Comparison of ENCODE assay signal across 12 mouse cellular contexts in the genomic region with DNA sequence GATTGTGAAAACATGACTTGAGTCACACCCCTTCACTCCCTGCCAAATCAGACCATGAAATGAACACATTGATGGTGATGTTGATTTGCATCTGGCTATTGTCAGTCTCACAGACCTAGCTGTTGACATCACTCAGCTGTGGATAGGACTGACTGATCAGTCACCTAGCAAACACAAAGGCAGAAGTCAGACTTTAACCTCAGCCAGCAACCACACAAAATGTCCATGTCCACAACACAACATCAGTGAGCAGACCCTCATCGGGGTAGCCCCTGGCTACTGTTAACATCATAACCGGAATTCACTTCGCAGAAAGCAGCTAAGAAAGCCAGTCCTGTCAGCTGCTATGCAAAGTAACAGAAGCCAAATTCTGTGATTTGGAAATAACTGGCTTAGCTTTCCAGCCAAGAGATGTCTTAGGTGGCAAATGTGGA.
A peak's percentile ranks its signal among the peaks of the same experiment; 100 is the strongest.
DNase-seq lines count a peak whose midpoint lies in the region; ATAC-seq lines count a peak whose summit lies in the region.
"Had no signal": no experiment of that assay in that cellular context is flagged by ENCODE, and none has a peak within 500 bp of the region (broad histone marks: within the 10 kb centered on the region; RNA-seq: fewer than 3 reads in every experiment).

No protein-coding gene starts in this region.

- H3K27ac ChIP-seq in forebrain, embryonic 16.5 days (ENCODE audit: low read length) = peak overlapping the region; percentile 84
- H3K27ac ChIP-seq in hindbrain, embryonic 15.5 days (replicated peaks) = 0 out of 2 replicates have a peak overlapping the region, but pooled peaks have one; percentile 2
- no peak overlapping the region for H3K27ac ChIP-seq in neural tube, embryonic 12.5 days
- H3K27ac ChIP-seq: embryonic facial prominence, embryonic 13.5 days; macrophage had no signal

- no peaks in the 10 kb centered on the region for H3K27me3 ChIP-seq in forebrain, embryonic 16.5 days (replicated peaks; ENCODE audit: control insufficient read depth, insufficient read depth, low read length)
- H3K27me3 ChIP-seq in hindbrain, embryonic 15.5 days = no peaks in the 10 kb centered on the region
- H3K27me3 ChIP-seq in neural tube, embryonic 12.5 days (replicated peaks) = no peaks in the 10 kb centered on the region
- H3K27me3 ChIP-seq: embryonic facial prominence, embryonic 13.5 days had no signal

- H3K4me2 ChIP-seq in forebrain, embryonic 16.5 days (ENCODE audit: low read length) = no peak overlapping the region
- no peak overlapping the region for H3K4me2 ChIP-seq in hindbrain, embryonic 15.5 days
- no peak overlapping the region for H3K4me2 ChIP-seq in neural tube, embryonic 12.5 days (replicated peaks)
- H3K4me2 ChIP-seq: embryonic facial prominence, embryonic 13.5 days had no signal

- peak; percentile 41 for ATAC-seq in frontal cortex, adult (ENCODE audit: low TSS enrichment)
- ATAC-seq in forebrain, embryonic 16.5 days = peak; percentile 49
- peak; percentile 30; the same call in 1 of the 2 replicates for ATAC-seq in hindbrain, embryonic 15.5 days (ENCODE audit: low FRiP score, low read depth)
- peak; percentile 59; the same call in 1 of the 2 replicates for ATAC-seq in neural tube, embryonic 12.5 days (ENCODE audit: low FRiP score, low read depth)
- ATAC-seq: activated CD4-positive, CD25-positive, alpha-beta regulatory T cell, adult 4 months; CD4-positive, CD25-positive, alpha-beta regulatory T cell, adult 4 months had no signal

- 0 out of 2 replicates have a peak overlapping the region, but pooled peaks have one; percentile 9 for H3K9ac ChIP-seq in forebrain, embryonic 16.5 days (replicated peaks; ENCODE audit: low read depth, low read length)
- no peak overlapping the region for H3K9ac ChIP-seq in hindbrain, embryonic 15.5 days
- H3K9ac ChIP-seq in neural tube, embryonic 12.5 days = no peak overlapping the region
- H3K9ac ChIP-seq: embryonic facial prominence, embryonic 13.5 days had no signal

- no peaks in the 10 kb centered on the region for H3K9me3 ChIP-seq in forebrain, embryonic 16.5 days (ENCODE audit: control insufficient read depth, low read length)
- H3K9me3 ChIP-seq in hindbrain, embryonic 15.5 days = no peaks in the 10 kb centered on the region
- H3K9me3 ChIP-seq in neural tube, embryonic 12.5 days = no peaks in the 10 kb centered on the region
- H3K9me3 ChIP-seq: embryonic facial prominence, embryonic 13.5 days had no signal

- 43% methylated on average over 3 of the region's 3 CpGs for WGBS in forebrain, embryonic 16.5 days
- 28% methylated on average over 3 of the region's 3 CpGs for WGBS in hindbrain, embryonic 15.5 days
- 59% methylated on average over 3 of the region's 3 CpGs for WGBS in neural tube, embryonic 12.5 days

- DNase-seq in frontal cortex, postnatal 10 days (ENCODE audit: low spot score in 2 of 2) = no peak
- no peak for DNase-seq in adrenal gland, postnatal 4 days (ENCODE audit: low spot score in 2 of 2)
- no peak for DNase-seq in T-cell, adult 2 months (ENCODE audit: low spot score)
- DNase-seq in layer of hippocampus, postnatal 36 days = no peak

- H3K4me3 ChIP-seq in forebrain, embryonic 16.5 days (replicated peaks; ENCODE audit: low read length) = no peak overlapping the region
- no peak overlapping the region for H3K4me3 ChIP-seq in hindbrain, embryonic 15.5 days
- H3K4me3 ChIP-seq in neural tube, embryonic 12.5 days = no peak overlapping the region
- H3K4me3 ChIP-seq: embryonic facial prominence, embryonic 13.5 days had no signal

- H3K4me1 ChIP-seq in forebrain, embryonic 16.5 days (replicated peaks; ENCODE audit: control insufficient read depth, insufficient read depth, low read length) = peaks cover 8% of the 10 kb centered on the region
- H3K4me1 ChIP-seq in hindbrain, embryonic 15.5 days (replicated peaks) = peaks cover 7% of the 10 kb centered on the region; the same call in 1 of the 2 replicates
- peaks cover 3% of the 10 kb centered on the region; the same call in 1 of the 2 replicates for H3K4me1 ChIP-seq in neural tube, embryonic 12.5 days
- H3K4me1 ChIP-seq: embryonic facial prominence, embryonic 13.5 days had no signal

- H3K36me3 ChIP-seq in forebrain, embryonic 16.5 days (ENCODE audit: control insufficient read depth, insufficient read depth) = no peaks in the 10 kb centered on the region
- H3K36me3 ChIP-seq in hindbrain, embryonic 15.5 days = no peaks in the 10 kb centered on the region
- H3K36me3 ChIP-seq in neural tube, embryonic 12.5 days = no peaks in the 10 kb centered on the region
- H3K36me3 ChIP-seq: embryonic facial prominence, embryonic 13.5 days had no signal
